Mouse (Mus musculus) hindbrain, embryonic 14.5 days (tissue): ENCODE measurements around the gene Sohlh1. TPM values are rescaled to one million over a fixed set of nuclear protein-coding genes. Genes with fewer than 3 reads are reported as not detected.
"Not testable (repeated sequence)": the region's sequence is repeated elsewhere in the genome, so short reads cannot be mapped to it uniquely, and the experiment has no call there.

Source experiments
- ATAC-seq: fragments of 200-750 bp; cut with Nextera tagmentation; 2 replicates; pipeline ENCODE4 v1.8.0; 2017; ENCODE audit warnings: moderate number of reproducible peaks, mild to moderate bottlenecking, moderate TSS enrichment, moderate library complexity; ENCODE audit not compliant: low FRiP score
- DNase-seq: peaks from one replicate; pipeline ENCODE4 v3.0.0-alpha.2; 2015; ENCODE audit warnings: low spot score
- H3K27ac ChIP-seq: fragments of 300-500 bp; sonication (generic); 2 replicates; pipeline ENCODE4 v1.5.1; 2014; ENCODE audit warnings: mild to moderate bottlenecking, moderate library complexity
- H3K27me3 ChIP-seq: fragments of 300-500 bp; sonication (generic); 2 replicates; pipeline ENCODE4 v1.6.1; 2014; ENCODE audit warnings: mild to moderate bottlenecking, low read length, mixed read lengths; ENCODE audit not compliant: control insufficient read depth, insufficient read depth
- H3K36me3 ChIP-seq: fragments of 300-500 bp; sonication (generic); replicated peaks from 2 replicates; pipeline ENCODE4 v1.6.1; 2014; ENCODE audit not compliant: control insufficient read depth, insufficient read depth
- H3K4me1 ChIP-seq: fragments of 300-500 bp; sonication (generic); replicated peaks from 2 replicates; pipeline ENCODE4 v1.6.1; 2014; ENCODE audit warnings: antibody characterized with exemption, low read length, mixed read lengths; ENCODE audit not compliant: control insufficient read depth, insufficient read depth
- H3K4me2 ChIP-seq: fragments of 300-500 bp; sonication (generic); replicated peaks from 2 replicates; pipeline ENCODE4 v1.6.1; 2014; ENCODE audit warnings: mild to moderate bottlenecking, moderate library complexity
- H3K4me3 ChIP-seq: fragments of 300-500 bp; sonication (generic); replicated peaks from 2 replicates; pipeline ENCODE4 v1.5.1; 2014; ENCODE audit warnings: mild to moderate bottlenecking, low read length
- H3K9ac ChIP-seq: fragments of 300-500 bp; sonication (generic); 2 replicates; pipeline ENCODE4 v1.6.1; 2014
- H3K9me3 ChIP-seq: fragments of 300-500 bp; sonication (generic); 2 replicates; pipeline ENCODE4 v1.6.1; 2016; ENCODE audit warnings: low read length; ENCODE audit not compliant: control insufficient read depth
- WGBS: fragments of 180-500 bp; shearing (Covaris S2); extraction: QIAGEN DNeasy Blood & Tissue Kit; methylation state at CpG from one replicate; pipeline ENCODE4 v1.1.7; 2014; 5-methylcytosine and 5-hydroxymethylcytosine counted together
- polyA plus RNA-seq: library from polyadenylated mRNA; unstranded; fragments of >200 nt; fragmentation: Nextera tagmentation; extraction: Ambion mirVana; gene quantifications from 2 replicates; pipeline ENCODE4 v1.2.1, GENCODE M21; 2014

The Sohlh1 gene
- polyA plus RNA-seq, 1 experiment from 2014 or later: not detected

GRCm38 (mm10) chr2:25822806-25823205 lies 24.2 kb downstream of the Sohlh1 start, which contains the start of gene Lcn9:
Lcn9 (plus strand) TSS chr2:25823153.
- no peaks in the 10 kb centered on the region for H3K9me3 ChIP-seq
- no peak within 1 kb of the TSS for H3K4me3 ChIP-seq
- DNase-seq: no peak
- no peaks in the 10 kb centered on the region for H3K27me3 ChIP-seq
- no peak within 1 kb of the TSS for H3K4me2 ChIP-seq
- H3K4me1 ChIP-seq: no peaks in the 10 kb centered on the region
- no peaks in the 10 kb centered on the region for H3K36me3 ChIP-seq
- H3K27ac ChIP-seq: no peak within 1 kb of the TSS
- ATAC-seq: no peak
- no peak within 1 kb of the TSS for H3K9ac ChIP-seq
- 92% methylated on average over 1 of the region's 1 CpGs for WGBS

GRCm38 (mm10) chr2:25815748-25816147 lies 31.3 kb downstream of the Sohlh1 start, which contains the start of gene Glt6d1:
Glt6d1 (minus strand) TSS chr2:25815848.
- WGBS: 88% methylated on average over 1 of the region's 1 CpGs
- not testable (repeated sequence) for H3K4me3 ChIP-seq, H3K4me1 ChIP-seq, H3K27me3 ChIP-seq, H3K4me2 ChIP-seq, DNase-seq, H3K9ac ChIP-seq, ATAC-seq, H3K36me3 ChIP-seq, H3K9me3 ChIP-seq, H3K27ac ChIP-seq

- no peak overlapping the region for H3K4me2 ChIP-seq
- H3K27me3 ChIP-seq: no peaks in the 10 kb centered on the region
- ATAC-seq (no peak), DNase-seq (no peak)
- no peaks in the 10 kb centered on the region for H3K36me3 ChIP-seq
- no peak overlapping the region for H3K4me3 ChIP-seq
- WGBS: 79% methylated on average over 5 of the region's 5 CpGs
- H3K4me1 ChIP-seq: no peaks in the 10 kb centered on the region
- no peaks in the 10 kb centered on the region for H3K9me3 ChIP-seq
- no peak overlapping the region for H3K27ac ChIP-seq
- no peak overlapping the region for H3K9ac ChIP-seq
Observed at GRCm38 (mm10) chr2:25813364-25813763, 33.7 kb downstream of the Sohlh1 start.

GRCm38 (mm10) chr2:25811711-25812110 lies 35.3 kb downstream of the Sohlh1 start:
- 79% methylated on average over 2 of the region's 2 CpGs for WGBS
- Histone ChIP-seq H3K27ac (no peak overlapping the region), H3K9ac (no peak overlapping the region)

GRCm38 (mm10) chr2:25798065-25798464 lies 49.0 kb downstream of the Sohlh1 start:
- no peak overlapping the region for H3K9ac ChIP-seq
- no peaks in the 10 kb centered on the region for H3K27me3 ChIP-seq
- 34% methylated on average over 5 of the region's 5 CpGs for WGBS
- H3K4me1 ChIP-seq: no peaks in the 10 kb centered on the region
- H3K4me3 ChIP-seq: no peak overlapping the region
- no peaks in the 10 kb centered on the region for H3K36me3 ChIP-seq
- H3K4me2 ChIP-seq: no peak overlapping the region
- no peaks in the 10 kb centered on the region for H3K9me3 ChIP-seq
- DNase-seq: no peak
- H3K27ac ChIP-seq: no peak overlapping the region
- ATAC-seq: no peak

More at GRCm38 (mm10) chr2:25811711-25812110, 35.3 kb downstream of the Sohlh1 start:
- Histone ChIP-seq H3K9me3 (no peaks in the 10 kb centered on the region), H3K4me1 (no peaks in the 10 kb centered on the region), H3K4me3 (no peak overlapping the region), H3K36me3 (no peaks in the 10 kb centered on the region), H3K27me3 (no peaks in the 10 kb centered on the region), H3K4me2 (no peak overlapping the region)
- no peak for ATAC-seq
- DNase-seq: no peak

GRCm38 (mm10) chr2:25797635-25798034 lies 49.4 kb downstream of the Sohlh1 start:
- no peak overlapping the region for H3K4me2 ChIP-seq
- H3K36me3 ChIP-seq: no peaks in the 10 kb centered on the region
- DNase-seq: no peak
- H3K27me3 ChIP-seq: no peaks in the 10 kb centered on the region
- WGBS: 54% methylated on average over 2 of the region's 2 CpGs
- ATAC-seq: no peak
- no peaks in the 10 kb centered on the region for H3K9me3 ChIP-seq
- H3K9ac ChIP-seq: no peak overlapping the region
- H3K4me1 ChIP-seq: no peaks in the 10 kb centered on the region
- no peak overlapping the region for H3K4me3 ChIP-seq
- H3K27ac ChIP-seq: no peak overlapping the region

Other genes starting within 250 kb of the Sohlh1 start
- 59.0 and 61.6 TPM in 2 replicates for gene Rabl6, start 238.7 kb downstream of the Sohlh1 start, polyA plus RNA-seq
- gene Ccdc183, start 229.6 kb downstream of the Sohlh1 start, polyA plus RNA-seq: 0.26 and 0.44 TPM in 2 replicates
- 52.5 and 53.5 TPM in 2 replicates for gene Tmem141, start 225.2 kb downstream of the Sohlh1 start, polyA plus RNA-seq
- 3.9 and 4.0 TPM in 2 replicates for gene Fcna, start 219.2 kb downstream of the Sohlh1 start, polyA plus RNA-seq
- gene Lcn8, start 194.1 kb downstream of the Sohlh1 start, polyA plus RNA-seq: not detected in 2 replicates
- gene Lcn5, start 189.3 kb downstream of the Sohlh1 start, polyA plus RNA-seq: not detected in 2 replicates
- not detected in 2 replicates for gene Lcn6, start 170.5 kb downstream of the Sohlh1 start, polyA plus RNA-seq
- gene Lcn10, start 164.5 kb downstream of the Sohlh1 start, polyA plus RNA-seq: not detected in 2 replicates
- not detected in 2 replicates for gene Obp2a, start 147.2 kb downstream of the Sohlh1 start, polyA plus RNA-seq
- gene Bmyc, start 140.5 kb downstream of the Sohlh1 start, polyA plus RNA-seq: 145 and 153 TPM in 2 replicates
- not detected in 2 replicates for gene Obp2b, start 110.2 kb downstream of the Sohlh1 start, polyA plus RNA-seq
- gene Lcn3, start 81.7 kb downstream of the Sohlh1 start, polyA plus RNA-seq: not detected in 2 replicates
- gene Lcn11, start 70.2 kb downstream of the Sohlh1 start, polyA plus RNA-seq: not detected in 2 replicates
- gene Gm13539, start 65.0 kb downstream of the Sohlh1 start, polyA plus RNA-seq: not detected in 2 replicates
- gene Glt6d1, start 31.4 kb downstream of the Sohlh1 start, polyA plus RNA-seq: not detected in 2 replicates
- gene Lcn9, start 24.1 kb downstream of the Sohlh1 start, polyA plus RNA-seq: not detected in 2 replicates
- 20.4 and 20.6 TPM in 2 replicates for gene Kcnt1, start 16.5 kb upstream of the Sohlh1 start, polyA plus RNA-seq
- 99.6 and 101 TPM in 2 replicates for gene Camsap1, start 136.0 kb upstream of the Sohlh1 start, polyA plus RNA-seq
- gene Ubac1, start 174.5 kb upstream of the Sohlh1 start, polyA plus RNA-seq: 139 and 146 TPM in 2 replicates